Mouse (Mus musculus) lung, adult 2 months (tissue): ENCODE measurements around the gene Phldb1.
A peak's percentile ranks its signal among the peaks of the same experiment; 100 is the strongest.

ENCODE experiments used
- CTCF ChIP-seq: fragments of 200-500 bp; IDR thresholded peaks from 2 replicates; pipeline ENCODE4 v1.5.1; 2011; ENCODE audit warnings: mild to moderate bottlenecking, low read length, control low read depth; ENCODE audit not compliant: insufficient read depth
- POLR2A ChIP-seq: fragments of 200-500 bp; IDR thresholded peaks from 2 replicates; pipeline ENCODE4 v1.6.1; 2011; ENCODE audit warnings: low read depth, mild to moderate bottlenecking, control low read depth, low read length, borderline replicate concordance; ENCODE audit errors: extremely low read depth

GRCm38 (mm10) chr9:44655098-44656066 lies 79.6 kb downstream of the Phldb1 start:
- TF ChIP-seq CTCF (peak; percentile 71), POLR2A (no peak)
